Mouse (Mus musculus) cerebellum, postnatal 25 days (tissue): ENCODE data around the gene Hras.

ENCODE experiments used
- DNase-seq, 2 experiments: peaks; one replicate each; pipeline ENCODE4 v3.0.0; 2021; ENCODE audit warnings: mixed read lengths in 2 of 2

Hras gene

DNA sequence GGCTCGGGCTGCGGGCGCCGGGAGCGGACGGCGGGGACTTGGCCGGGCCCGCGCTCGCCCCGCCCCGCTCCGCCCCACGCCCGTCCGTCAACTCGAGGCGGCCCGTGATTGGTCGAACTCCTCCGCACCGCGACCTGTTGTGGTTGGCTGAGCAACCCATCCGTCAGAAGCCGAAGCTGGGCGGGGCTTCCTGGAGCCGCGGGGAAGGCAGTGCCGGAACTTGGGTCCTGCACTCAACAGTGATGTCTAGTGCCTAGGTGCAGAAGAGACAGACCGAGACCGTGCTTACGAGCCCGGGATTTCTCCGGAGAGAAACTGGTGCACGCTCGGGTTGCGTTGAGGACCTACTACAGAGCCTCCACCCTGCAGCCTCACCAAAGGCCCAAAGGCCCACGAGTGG, at the start of gene Hras, which contains the start of gene Lrrc56:
Hras (minus strand) TSS at position 58 of the 400 bp plus-strand sequence.
Lrrc56 (plus strand) TSS at position 210 of the 400 bp plus-strand sequence.
- peak; percentile 98 to 99 for DNase-seq

DNA sequence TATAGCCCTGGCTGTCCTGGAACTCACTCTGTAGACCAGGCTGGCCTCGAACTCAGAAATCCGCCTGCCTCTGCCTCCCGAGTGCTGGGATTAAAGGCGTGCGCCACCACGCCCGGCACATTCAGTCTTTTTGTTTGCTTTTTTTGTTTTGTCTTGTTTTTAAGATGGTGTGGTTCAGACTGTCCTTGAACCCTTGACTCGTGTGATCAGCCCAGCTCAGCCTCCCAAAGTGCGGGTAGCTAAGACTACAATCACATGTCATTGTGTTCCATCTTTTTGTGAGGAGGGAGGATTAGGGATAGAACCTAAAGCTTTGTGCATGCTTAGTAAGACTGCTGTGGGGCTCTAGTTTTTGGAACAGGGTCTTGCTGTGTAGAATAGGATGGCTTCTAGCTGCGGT, 37.7 kb upstream of the Hras start:
- DNase-seq: no peak

DNA sequence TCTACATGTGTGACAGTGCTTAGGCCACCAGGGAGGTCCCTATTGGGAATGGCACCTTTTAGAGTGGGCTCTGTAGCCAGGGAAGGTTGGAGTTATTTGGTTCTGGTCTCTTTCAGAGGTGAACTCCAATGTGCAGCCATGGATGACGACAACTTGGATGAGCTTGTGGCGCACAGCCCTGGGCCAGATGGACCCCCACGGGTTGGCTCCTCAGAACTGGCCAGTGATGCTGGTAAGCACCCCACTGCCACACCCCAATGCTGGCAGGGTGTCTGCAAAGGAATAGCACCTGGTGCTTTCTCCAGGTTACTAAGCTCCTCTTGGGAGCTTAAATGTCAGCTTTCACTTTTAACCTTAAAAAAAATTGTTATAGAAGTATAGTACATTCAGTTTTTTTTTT, 37.3 kb upstream of the Hras start:
- peak; percentile 53 to 70 for DNase-seq

DNA sequence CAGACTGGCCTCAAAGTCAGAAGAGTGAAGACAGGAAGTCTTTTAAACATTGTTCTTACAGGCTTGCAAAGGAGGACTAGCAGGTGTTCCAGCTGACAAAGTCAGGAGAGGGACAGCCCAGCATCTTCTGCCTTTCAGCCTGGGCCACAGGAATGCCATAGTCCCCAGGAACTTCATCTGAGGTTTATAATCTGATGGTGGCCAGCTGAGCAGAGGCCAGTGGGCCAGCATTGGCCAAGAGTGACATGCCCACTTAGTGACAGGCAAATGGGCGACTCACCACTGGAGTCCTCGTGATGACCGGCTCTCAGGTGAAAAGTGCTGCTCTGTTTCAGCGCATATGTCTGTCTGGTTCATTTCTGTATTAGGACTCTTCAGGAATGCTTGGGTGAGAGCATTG, 36.8 kb upstream of the Hras start:
- no peak for DNase-seq

DNA sequence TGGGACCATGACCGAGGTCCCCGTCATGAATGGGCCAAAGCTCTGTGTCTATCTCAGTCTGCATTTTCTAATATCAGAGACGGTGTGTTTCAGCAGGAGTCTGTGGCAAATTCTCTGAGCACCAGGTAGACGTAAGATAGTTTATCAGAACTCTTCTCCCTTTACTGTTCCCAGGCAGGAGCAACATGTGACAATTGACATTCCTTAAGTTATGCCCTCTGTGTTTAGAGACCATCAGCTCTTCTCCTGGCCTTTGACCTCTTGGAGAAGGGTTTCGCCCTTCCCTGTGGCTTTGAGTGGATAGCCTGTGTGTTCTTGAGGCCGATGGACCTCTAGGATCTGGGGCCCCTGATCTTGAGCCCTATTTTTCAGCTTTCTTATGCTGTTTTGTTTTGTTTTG, 35.9 kb upstream of the Hras start:
- DNase-seq: no peak

DNA sequence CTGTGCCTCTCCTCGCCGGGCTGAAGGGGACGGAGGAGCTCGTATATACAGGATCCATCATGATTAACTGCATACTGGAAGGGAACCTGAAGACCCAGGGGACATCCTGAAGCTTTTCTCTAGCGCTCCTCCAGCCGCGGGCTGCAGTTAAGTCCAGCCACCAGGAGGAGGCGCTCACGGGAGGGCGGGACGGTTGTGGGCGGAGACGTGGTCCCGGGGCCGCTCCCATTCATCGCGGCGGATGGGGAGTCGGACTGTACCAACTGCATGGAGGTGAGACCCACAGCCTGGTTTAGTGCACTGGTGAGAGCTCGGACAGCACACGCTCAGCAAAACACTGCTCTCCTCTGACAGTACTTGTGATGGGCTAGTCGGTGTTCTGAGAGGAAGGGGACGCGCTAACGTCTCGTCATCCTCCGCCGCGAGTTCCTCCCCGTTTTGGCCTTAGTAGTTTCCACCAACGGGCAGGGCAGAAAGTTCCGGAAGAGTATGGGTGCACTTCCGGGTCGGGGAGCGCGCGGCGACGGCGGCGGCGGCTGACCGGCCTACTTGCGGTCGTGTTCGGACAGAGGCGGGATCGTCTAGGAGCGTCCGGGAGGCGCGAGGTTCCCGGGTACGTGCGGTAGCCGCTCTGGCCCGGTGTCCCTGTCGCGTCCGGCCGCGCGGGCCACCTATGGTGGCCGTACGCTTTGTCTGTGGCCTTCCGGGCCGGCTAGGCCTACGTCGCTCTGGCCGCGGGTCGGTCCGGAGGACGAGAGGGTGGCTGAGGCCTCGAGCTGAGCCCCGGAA, 34.7 kb upstream of the Hras start, which contains the start of gene Phrf1:
Phrf1 (plus strand) TSS at position 506 of the 789 bp plus-strand sequence.
- DNase-seq: peak; percentile 97

DNA sequence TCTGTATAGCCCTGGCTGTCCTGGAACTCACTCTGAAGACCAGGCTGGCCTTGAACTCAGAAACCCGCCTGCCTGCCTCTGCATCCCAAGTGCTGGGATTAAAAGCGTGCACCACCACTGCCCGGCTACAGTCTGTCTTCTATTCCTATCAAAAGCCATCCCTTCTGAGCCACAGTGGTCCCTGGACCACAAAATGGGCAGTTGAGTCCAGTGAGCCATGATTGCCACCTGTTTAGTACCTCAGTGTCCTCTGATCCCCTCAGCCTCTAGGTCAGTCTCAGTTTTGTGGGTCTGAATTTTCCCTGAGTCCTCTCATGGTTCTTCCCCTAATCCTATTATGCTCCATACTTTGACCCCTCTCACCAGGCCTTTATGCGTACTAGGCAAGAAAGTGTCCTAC, 34.0 kb upstream of the Hras start:
- no peak for DNase-seq

DNA sequence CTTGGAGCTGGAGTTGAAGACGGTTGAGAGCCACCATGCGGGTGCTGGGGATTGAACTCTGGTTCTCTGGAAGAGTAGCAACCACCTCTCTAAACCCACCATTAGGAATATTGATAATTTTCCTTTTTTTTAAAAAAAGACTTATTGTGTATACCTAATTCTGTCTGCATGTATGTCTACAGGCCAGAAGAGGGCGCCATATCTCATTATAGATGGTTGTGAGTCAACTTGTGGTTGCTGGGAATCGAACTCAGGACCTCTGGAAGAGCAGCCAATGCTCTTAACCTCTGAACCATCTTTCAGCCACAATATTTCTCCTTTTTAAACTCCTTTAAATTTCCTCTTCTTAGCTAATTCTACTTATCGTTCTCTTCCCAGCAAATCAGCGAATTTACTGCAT, 32.7 kb upstream of the Hras start:
- no peak for DNase-seq

DNA sequence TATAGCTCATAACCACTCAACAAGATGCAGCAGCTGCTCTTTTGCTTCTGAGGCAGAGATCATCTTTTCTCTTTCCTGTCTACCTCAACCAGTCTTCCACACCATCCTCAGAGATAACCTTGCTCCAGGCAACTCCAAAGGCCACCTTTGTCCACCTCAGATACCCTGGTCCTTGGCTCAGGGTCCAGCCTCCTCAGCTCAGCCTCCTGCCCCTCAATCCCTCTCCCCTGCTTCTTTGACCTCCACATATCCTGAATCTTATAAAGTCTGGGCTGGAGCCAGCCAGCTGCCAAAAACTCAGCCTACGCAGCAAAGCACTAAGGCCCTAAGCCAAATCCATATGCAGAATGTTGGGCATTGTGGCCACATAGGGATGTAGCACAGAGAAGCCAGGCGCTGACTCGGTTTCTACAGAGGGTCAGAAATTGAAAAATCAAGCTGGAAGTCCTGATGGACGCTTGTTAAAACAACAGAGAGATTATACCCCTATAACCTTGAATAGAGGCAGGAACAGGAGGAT, 29.0 kb upstream of the Hras start:
- no peak for DNase-seq

DNA sequence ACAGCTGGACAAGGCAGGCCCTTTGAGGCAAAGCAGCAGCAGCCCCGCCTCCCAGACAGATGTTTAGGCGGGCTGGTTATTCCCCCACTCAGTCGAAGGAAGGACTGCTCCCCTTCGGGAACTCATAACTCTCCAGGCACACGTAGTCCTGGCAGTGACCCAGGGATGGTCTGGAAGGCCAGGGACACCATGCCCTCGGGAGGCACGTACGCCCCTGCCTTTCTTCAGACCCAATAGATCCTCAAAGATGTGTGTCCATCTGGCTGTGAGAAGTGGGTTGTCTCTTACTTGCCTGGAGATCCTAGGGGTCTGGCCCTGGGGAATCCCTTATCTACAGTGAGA, 28.3 kb upstream of the Hras start:
- no peak for DNase-seq

DNA sequence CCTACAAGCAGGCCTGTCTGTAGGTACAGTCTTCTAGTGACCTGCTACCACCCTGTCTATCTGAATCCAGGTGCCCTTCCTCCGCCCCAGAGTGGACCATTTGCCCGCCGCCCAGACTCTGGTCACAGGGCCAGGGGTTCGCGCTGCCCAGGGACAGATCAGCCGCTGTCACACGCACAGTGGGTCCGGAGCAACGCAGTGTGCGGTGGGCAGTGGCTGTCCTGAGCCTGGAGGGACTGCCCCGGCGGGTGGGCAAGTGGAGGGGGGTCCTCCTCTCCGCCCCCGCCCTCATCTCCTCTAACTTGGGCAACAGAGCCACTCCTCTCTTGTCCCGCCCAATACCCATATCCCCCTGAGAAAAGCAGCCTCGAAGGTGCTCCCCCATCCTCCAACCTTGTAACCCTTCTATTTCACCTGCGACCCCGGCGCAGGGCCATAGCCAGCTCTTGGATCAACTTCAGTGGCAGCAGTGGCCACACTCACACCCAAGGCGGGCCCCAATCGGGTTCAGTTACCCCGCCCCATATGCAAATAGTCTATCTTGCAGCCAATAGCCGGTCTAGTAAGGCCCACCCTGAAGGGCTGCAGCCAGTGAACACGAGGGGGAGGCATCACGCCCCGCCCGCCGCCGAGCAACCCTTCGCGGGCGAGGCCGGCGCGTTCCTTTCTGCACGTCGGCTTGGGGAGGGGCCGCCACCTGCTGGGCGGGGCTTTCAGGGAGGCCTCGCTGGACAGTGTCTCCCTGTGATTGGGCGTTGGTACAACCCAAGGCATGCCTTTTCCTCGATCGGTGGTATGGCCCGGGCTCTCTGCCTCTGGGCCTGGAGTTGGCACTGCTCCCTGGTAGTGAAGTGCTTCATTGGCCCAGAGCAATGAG, 27.7 kb upstream of the Hras start:
- DNase-seq: peak; percentile 89 to 94

DNA sequence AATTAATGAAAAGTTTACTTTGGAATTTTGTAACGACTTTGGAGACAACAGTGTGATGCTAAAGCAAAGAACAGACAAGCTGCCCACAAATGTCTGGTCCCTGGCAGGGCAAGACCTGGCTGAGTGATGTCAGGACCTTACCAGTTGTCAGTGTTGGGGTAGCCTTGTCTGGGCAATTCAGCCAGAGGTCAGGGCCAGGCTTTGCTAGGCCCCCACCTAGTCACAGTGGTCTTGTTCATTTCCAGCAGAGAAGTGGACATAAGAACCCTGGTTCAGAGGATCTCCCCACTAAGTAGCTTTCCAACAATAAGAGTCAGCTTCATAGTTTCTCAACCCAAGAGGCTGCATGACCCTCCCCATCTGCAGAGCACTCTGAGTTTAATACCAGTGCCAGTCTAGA, 26.6 kb upstream of the Hras start:
- DNase-seq: no peak

DNA sequence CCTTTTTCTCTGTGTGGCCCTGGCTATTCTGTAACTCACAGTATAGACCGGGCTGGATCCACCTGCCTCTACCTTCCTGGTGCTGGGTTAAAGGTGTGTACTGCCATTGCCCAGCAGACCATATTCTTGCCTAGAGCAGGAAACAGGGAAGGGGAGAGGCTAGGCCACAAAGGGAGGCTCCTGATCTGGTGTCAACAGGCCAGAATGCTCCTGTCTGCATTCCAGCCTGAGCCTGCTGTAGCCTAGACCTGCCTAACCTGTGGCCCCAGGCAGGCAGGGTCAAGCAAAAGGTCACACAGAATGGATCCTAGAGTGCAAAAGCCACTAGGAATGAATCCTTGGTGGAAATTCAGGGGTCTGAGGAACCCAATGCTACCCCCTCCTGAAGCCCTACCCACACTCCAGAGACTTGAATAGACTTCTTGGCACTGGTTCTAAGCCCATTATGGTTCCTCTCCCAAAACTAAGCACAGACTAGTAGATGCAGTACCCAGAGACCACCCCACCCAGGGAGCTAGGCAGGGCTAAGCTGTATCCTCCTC, 25.8 kb upstream of the Hras start:
- no peak for DNase-seq

DNA sequence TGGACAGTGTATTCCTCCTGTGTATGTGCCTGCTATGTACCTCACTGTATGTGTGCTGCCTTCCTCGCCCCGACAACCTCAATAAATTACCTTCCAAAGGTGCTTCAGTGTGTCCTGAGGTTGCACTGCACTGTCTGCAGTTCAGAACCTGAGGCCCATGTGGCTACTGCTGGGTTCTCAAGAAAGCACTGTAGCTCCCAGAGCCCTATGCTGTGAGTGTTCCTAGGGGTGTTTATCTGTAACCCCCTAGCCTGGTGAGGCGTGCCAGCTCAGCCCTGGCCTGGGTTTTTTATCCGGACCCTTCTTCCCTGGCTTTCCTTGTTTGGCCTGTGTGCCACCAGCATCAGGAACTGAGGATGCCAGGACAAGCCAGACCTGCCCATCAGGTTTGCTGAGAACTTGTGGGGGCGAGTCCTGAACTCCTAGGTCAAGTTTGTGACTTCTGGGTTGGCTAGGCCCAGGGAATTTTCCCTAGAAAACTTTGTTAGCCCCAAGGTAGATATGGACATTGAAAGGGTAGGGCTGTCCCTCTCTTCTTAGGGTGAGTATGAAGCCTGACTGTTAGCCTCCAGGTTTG, 24.8 kb upstream of the Hras start:
- DNase-seq: no peak

DNA sequence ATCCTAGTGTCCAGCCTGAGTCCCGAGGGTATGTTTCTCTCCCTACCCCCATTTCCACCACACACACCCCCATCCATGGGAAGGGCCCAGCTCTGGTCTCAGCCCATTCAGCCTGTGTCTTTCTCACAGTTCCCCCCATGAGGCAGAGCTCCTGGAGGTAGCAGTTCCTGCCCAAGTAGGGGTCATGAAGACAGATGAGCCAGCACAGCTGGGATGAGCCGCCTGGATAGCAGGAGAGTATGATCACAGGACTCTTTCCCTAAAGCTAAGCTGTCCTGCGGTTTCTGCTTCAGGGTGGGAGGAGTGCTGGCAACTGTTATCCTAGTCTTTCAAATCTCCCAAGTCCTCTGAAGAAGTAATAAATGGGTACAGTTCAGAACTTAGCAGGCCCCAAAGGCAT, 24.3 kb upstream of the Hras start:
- DNase-seq: no peak

DNA sequence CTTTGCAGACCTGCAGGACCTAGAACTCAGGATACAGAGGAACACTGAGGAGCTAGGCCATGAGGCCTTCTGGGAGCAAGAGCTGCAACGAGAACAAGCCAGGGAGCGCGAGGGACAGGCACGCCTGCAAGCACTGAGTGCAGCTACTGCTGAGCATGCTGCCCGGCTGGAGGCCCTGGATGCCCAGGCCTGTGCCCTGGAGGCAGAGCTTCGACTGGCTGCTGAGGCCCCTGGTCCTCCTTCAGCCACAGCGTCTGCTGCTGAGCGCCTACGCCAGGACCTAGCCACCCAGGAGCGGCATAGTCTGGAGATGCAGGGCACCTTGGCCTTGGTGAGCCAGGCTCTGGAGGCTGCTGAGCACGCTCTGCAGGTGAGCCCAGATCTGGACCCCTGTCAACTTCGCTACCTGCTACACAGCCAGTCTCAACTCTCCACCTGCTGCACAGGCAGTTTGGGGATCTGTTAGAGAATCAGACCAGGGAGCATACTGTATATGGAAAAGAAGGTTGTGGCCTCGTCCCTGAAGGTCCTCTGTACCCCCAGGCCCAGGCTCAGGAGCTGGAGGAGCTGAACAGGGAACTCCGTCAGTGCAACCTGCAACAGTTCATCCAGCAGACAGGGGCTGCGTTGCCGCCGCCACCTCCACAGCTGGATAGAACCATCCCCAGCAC, 23.7 kb upstream of the Hras start:
- no peak for DNase-seq

DNA sequence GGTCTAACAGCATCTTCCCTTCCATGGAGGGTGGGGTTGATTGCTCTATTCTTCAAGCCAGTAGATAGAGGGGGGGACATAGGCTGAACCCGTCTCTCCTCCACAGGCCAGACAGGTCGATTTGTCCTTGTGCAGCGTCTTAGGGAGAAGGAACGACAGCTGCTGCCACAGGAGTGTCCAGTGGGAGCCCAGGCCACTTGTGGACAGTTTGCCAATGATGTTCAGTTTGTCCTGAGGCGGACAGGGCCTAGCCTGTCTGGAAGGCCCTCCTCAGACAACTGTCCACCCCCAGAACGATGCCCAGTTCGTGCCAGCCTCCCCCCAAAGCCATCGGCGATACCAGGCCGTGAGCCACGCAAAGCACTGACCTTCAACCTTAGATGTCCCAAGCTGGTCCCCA, 23.1 kb upstream of the Hras start:
- no peak for DNase-seq

DNA sequence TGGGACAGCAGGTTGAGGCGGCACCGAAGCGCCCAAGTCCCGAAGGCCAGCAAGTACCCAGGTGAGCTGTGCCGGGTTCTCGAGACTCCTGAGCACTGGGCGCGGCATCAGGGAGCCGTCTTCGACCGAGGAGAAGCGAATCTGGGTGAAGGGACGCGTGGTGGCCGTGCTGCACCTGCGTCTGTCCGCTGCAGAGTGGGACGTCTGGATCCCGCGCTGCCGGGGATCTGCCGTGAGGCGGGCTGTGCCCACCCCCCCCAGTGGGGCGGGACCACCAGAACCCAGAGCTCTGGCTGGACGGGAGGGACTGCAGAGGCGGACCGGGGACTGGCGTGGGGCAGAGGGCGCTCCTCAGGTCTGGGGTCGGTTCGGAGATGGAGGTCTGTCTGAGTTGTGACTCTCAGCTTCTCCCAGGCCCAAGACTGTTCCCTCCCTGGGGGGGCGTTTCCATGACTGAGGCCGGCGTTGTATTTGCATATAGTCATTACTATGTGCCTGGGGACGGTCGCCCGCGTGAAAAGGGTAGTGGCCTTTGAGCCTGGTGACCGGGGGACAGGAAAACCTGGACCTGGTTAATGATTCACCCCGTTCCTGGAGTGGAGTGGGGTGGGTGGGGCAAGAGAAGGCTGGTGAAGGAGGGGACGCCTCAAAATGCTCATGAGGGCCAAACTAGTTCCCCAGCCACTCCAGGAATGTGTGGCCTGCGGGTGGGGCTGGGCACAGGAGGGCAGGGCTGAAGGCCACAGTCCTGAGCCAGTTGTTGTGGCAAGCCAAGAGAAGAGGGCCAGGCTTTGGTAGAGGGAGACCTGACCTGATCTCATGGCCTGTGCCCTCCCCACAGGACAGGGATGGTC, 22.3 kb upstream of the Hras start:
- DNase-seq: no peak

DNA sequence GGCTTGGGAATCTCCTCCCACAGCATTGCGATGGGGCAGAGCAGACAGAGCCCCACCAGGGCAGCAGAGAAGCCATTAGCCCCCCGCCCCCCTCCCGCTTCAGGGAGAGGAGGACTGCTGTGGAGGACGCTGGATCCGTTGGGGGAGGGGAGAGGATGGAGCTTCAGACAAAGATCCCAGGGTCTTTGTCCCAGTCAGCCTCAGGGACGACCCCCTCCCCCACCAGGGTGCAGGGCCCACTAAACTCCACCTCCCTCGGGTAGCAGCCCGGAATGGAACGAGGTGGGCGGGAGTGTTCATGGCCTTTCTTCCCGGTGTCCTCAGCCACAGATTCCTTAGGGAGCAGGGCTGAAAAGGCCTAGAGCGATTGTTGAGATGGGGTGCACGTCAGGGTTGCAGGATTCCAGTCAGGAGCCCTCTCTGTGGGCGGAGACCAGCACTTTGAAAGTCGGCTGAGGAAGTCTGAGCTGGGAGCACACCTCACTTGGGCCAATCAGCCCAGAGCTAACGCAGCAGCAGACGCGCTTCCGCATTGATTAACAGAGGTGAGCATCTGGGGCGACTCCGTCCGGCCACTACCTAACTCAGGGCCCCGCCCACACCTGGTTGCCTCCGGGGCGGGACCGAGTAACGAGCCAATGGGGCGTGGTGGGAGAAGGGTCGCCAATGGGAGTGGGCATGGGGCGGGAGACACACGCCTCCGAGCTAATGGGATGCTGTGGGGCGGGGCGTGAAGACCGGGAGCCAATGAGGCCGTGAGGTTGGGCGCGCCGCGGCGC, 21.5 kb upstream of the Hras start, which contains the start of gene Rassf7:
Rassf7 (plus strand) TSS at position 760 of the 779 bp plus-strand sequence.
- DNase-seq: peak; percentile 86 to 93

DNA sequence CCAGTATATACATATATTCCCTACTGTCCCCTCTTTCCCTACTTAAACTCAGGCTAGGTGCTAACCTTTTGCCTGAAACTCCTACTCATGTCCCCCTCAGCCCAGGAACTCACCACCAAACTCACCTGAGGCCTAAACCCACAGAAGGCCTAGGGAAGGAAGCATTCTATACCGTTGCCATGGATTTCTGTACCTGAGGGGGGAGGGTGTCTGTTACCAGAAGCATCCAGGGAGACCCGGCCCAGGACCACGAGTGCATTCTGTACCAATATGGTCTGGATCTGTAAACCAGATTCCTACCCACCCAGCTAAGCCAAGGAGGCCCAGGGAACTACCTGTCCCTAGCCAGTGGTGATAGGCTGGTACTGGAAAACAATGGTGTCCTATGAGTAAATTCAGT, 20.5 kb upstream of the Hras start:
- DNase-seq: no peak
